Mouse (Mus musculus) limb, embryonic 14.5 days (tissue): ENCODE data around the gene Wdr37. TPM values are rescaled to one million over a fixed set of nuclear protein-coding genes. Genes with fewer than 3 reads are reported as not detected.
A peak's percentile ranks its signal among the peaks of the same experiment; 100 is the strongest.

ENCODE experiments used
- ATAC-seq: fragments of 200-750 bp; cut with Nextera tagmentation; 2 replicates; pipeline ENCODE4 v1.8.0; 2017; ENCODE audit warnings: low read depth, moderate number of reproducible peaks, moderate TSS enrichment; ENCODE audit not compliant: low FRiP score
- DNase-seq: peaks from one replicate; pipeline ENCODE4 v3.0.0-alpha.2; 2015; ENCODE audit warnings: low spot score
- H3K27ac ChIP-seq: fragments of 300-500 bp; sonication (generic); replicated peaks from 2 replicates; pipeline ENCODE4 v1.5.1; 2014; ENCODE audit warnings: low read depth, mild to moderate bottlenecking, low read length, moderate library complexity, mixed read lengths
- H3K27me3 ChIP-seq: fragments of 300-500 bp; sonication (generic); 2 replicates; pipeline ENCODE4 v1.6.1; 2014; ENCODE audit warnings: low read length, mixed read lengths; ENCODE audit not compliant: control insufficient read depth, insufficient read depth
- H3K36me3 ChIP-seq: fragments of 300-500 bp; sonication (generic); 2 replicates; pipeline ENCODE4 v1.6.1; 2014; ENCODE audit warnings: mild to moderate bottlenecking, low read length, moderate library complexity, mixed read lengths; ENCODE audit not compliant: control insufficient read depth, insufficient read depth
- H3K4me1 ChIP-seq: fragments of 300-500 bp; sonication (generic); 2 replicates; pipeline ENCODE4 v1.6.1; 2014; ENCODE audit warnings: antibody characterized with exemption, low read length, mixed read lengths; ENCODE audit not compliant: control insufficient read depth, insufficient read depth
- H3K4me2 ChIP-seq: fragments of 300-500 bp; sonication (generic); replicated peaks from 2 replicates; pipeline ENCODE4 v1.6.1; 2014; ENCODE audit warnings: low read depth, mild to moderate bottlenecking, low read length, moderate library complexity; ENCODE audit not compliant: severe bottlenecking
- H3K4me3 ChIP-seq: fragments of 300-500 bp; sonication (generic); replicated peaks from 2 replicates; pipeline ENCODE4 v1.5.1; 2014; ENCODE audit warnings: low read length
- H3K9ac ChIP-seq: fragments of 300-500 bp; sonication (generic); 2 replicates; pipeline ENCODE4 v1.6.1; 2014; ENCODE audit warnings: mild to moderate bottlenecking, low read depth, low read length, moderate library complexity; ENCODE audit not compliant: severe bottlenecking
- H3K9me3 ChIP-seq: fragments of 300-500 bp; sonication (generic); 2 replicates; pipeline ENCODE4 v1.6.1; 2016; ENCODE audit warnings: low read length; ENCODE audit not compliant: control insufficient read depth
- POLR2A ChIP-seq: fragments of 200-500 bp; IDR thresholded peaks from 2 replicates; pipeline ENCODE4 v1.8.0; 2012; ENCODE audit warnings: inconsistent platforms, mild to moderate bottlenecking, moderate library complexity, borderline replicate concordance; ENCODE audit not compliant: insufficient read depth, insufficient read length; ENCODE audit errors: extremely low read depth
- WGBS: fragments of 180-500 bp; shearing (Covaris S2); extraction: QIAGEN DNeasy Blood & Tissue Kit; methylation state at CpG from one replicate; pipeline ENCODE4 v1.1.7; 2014; 5-methylcytosine and 5-hydroxymethylcytosine counted together
- polyA plus RNA-seq, 2 experiments: library from polyadenylated mRNA; depleted of rRNA in 1 of 2; stranded (reverse) in 1 of 2; unstranded in 1 of 2; fragments of >200 nt; fragmentation: Nextera tagmentation in 1 of 2; extraction: Ambion mirVana in 1 of 2; gene quantifications; 2 replicates each; pipeline versions ENCODE4 v1.2.1 to v1.2.3; 2012 to 2014

The Wdr37 gene
- polyA plus RNA-seq, 2 experiments = 16.2 to 19.8 TPM

- H3K27ac ChIP-seq = no peak overlapping the region
- H3K4me2 ChIP-seq = no peak overlapping the region
- DNase-seq (no peak), ATAC-seq (no peak)
- no peaks in the 10 kb centered on the region for H3K4me1 ChIP-seq
- TF ChIP-seq POLR2A = no peak
- peaks cover 73% of the 10 kb centered on the region for H3K36me3 ChIP-seq
- H3K27me3 ChIP-seq = no peaks in the 10 kb centered on the region
- H3K9ac ChIP-seq = no peak overlapping the region
- WGBS = 93% methylated on average over 2 of the region's 2 CpGs
- H3K4me3 ChIP-seq = no peak overlapping the region
- H3K9me3 ChIP-seq = no peaks in the 10 kb centered on the region
Measured at GRCm38 (mm10) chr13:8840941-8841340, 30.8 kb downstream of the Wdr37 start.

- no peak for DNase-seq
- H3K36me3 ChIP-seq = peaks cover 82% of the 10 kb centered on the region
- 0 out of 2 replicates have a peak overlapping the region, but pooled peaks have one; percentile 26 for H3K27ac ChIP-seq
Measured at GRCm38 (mm10) chr13:8839937-8840336, 31.8 kb downstream of the Wdr37 start.

GRCm38 (mm10) chr13:8839111-8839510, 32.6 kb downstream of the Wdr37 start:
- peaks cover 87% of the 10 kb centered on the region for H3K36me3 ChIP-seq
- H3K9me3 ChIP-seq = no peaks in the 10 kb centered on the region
- H3K4me2 ChIP-seq = no peak overlapping the region
- no peak for TF ChIP-seq POLR2A
- no peak for DNase-seq
- no peak overlapping the region for H3K9ac ChIP-seq
- no peak for ATAC-seq
- H3K4me1 ChIP-seq = no peaks in the 10 kb centered on the region
- no peaks in the 10 kb centered on the region for H3K27me3 ChIP-seq
- H3K4me3 ChIP-seq = no peak overlapping the region
- H3K27ac ChIP-seq = no peak overlapping the region
- WGBS = 91% methylated on average over 10 of the region's 10 CpGs

More at GRCm38 (mm10) chr13:8839937-8840336, 31.8 kb downstream of the Wdr37 start:
- TF ChIP-seq POLR2A = no peak
- ATAC-seq = no peak
- Histone ChIP-seq H3K4me2 (no peak overlapping the region), H3K4me1 (no peaks in the 10 kb centered on the region), H3K27me3 (no peaks in the 10 kb centered on the region), H3K9me3 (no peaks in the 10 kb centered on the region), H3K9ac (no peak overlapping the region), H3K4me3 (no peak overlapping the region)
- 87% methylated on average over 6 of the region's 6 CpGs for WGBS

GRCm38 (mm10) chr13:8838394-8838793, 33.3 kb downstream of the Wdr37 start:
- no peak overlapping the region for H3K27ac ChIP-seq
- no peaks in the 10 kb centered on the region for H3K4me1 ChIP-seq
- peaks cover 88% of the 10 kb centered on the region for H3K36me3 ChIP-seq
- no peaks in the 10 kb centered on the region for H3K27me3 ChIP-seq
- TF ChIP-seq POLR2A = no peak
- no peak overlapping the region for H3K4me2 ChIP-seq
- WGBS = 53% methylated on average over 3 of the region's 3 CpGs
- no peak overlapping the region for H3K4me3 ChIP-seq
- no peaks in the 10 kb centered on the region for H3K9me3 ChIP-seq
- no peak overlapping the region for H3K9ac ChIP-seq
- ATAC-seq (no peak), DNase-seq (no peak)

- Histone ChIP-seq H3K4me3 (no peak overlapping the region), H3K27ac (no peak overlapping the region), H3K9ac (no peak overlapping the region), H3K9me3 (no peaks in the 10 kb centered on the region), H3K4me1 (no peaks in the 10 kb centered on the region), H3K27me3 (no peaks in the 10 kb centered on the region), H3K4me2 (no peak overlapping the region), H3K36me3 (peaks cover 74% of the 10 kb centered on the region)
- 95% methylated on average over 5 of the region's 5 CpGs for WGBS
- ATAC-seq (no peak), DNase-seq (no peak)
- TF ChIP-seq POLR2A = no peak
Measured at GRCm38 (mm10) chr13:8834573-8834972, 37.1 kb downstream of the Wdr37 start.
